Mouse (Mus musculus) brain, embryonic 14.5 days (tissue): Measurements from ENCODE around the gene Zmynd8.

Experiments used
- CTCF ChIP-seq: fragments of 200-500 bp; IDR thresholded peaks from 2 replicates; pipeline ENCODE4 v1.5.1; 2012; ENCODE audit warnings: inconsistent platforms, mild to moderate bottlenecking, moderate library complexity, borderline replicate concordance; ENCODE audit not compliant: insufficient read depth, insufficient read length; ENCODE audit errors: extremely low read depth
- POLR2A ChIP-seq: fragments of 200-500 bp; IDR thresholded peaks from 2 replicates; pipeline ENCODE4 v1.6.1; 2012; ENCODE audit warnings: mild to moderate bottlenecking, inconsistent platforms, borderline replicate concordance; ENCODE audit not compliant: poor library complexity, insufficient read depth, insufficient read length, severe bottlenecking; ENCODE audit errors: extremely low read depth

- TF ChIP-seq POLR2A (no peak), CTCF (no peak)
Measured at GRCm38 (mm10) chr2:165757799-165758198, 141.0 kb downstream of the Zmynd8 start.
